Mouse (Mus musculus) gastrocnemius, adult 18-20 months (tissue): ENCODE measurements around the gene Them4. TPM values are rescaled to one million over a fixed set of nuclear protein-coding genes. Genes with fewer than 3 reads are reported as not detected.
"Not testable (repeated sequence)": the region's sequence is repeated elsewhere in the genome, so short reads cannot be mapped to it uniquely, and the experiment has no call there.

Experiments used
- DNase-seq: peaks from one replicate; pipeline ENCODE4 v3.0.0; 2021; ENCODE audit warnings: low spot score
- long read RNA-seq, 2 experiments: library from polyadenylated mRNA; stranded (forward); transcript quantifications; one replicate each; pipeline ENCODE4 v2.0.0; 2021
- total RNA-seq, 2 experiments: library from RNA; stranded (reverse); gene quantifications; 2 replicates each; pipeline ENCODE4 v1.2.3; 2021

Gene Them4
- total RNA-seq = 1 to 10 TPM; 6.7 TPM
- long read RNA-seq, experiment 1, transcript Them4-201 (6 exons, 1,781 nt) = major isoform, 7 of 9 reads
- long read RNA-seq, experiment 1, partial matches to known transcripts = 1 of 9 reads
- long read RNA-seq, experiment 1, other reads (novel, unspliced or antisense) = 0 of 9 reads
- long read RNA-seq, experiment 2, transcript Them4-201 (6 exons, 1,781 nt) = major isoform, 6 of 6 reads
- long read RNA-seq, experiment 2, partial matches to known transcripts = 0 of 6 reads
- long read RNA-seq, experiment 2, other reads (novel, unspliced or antisense) = 0 of 6 reads

DNA sequence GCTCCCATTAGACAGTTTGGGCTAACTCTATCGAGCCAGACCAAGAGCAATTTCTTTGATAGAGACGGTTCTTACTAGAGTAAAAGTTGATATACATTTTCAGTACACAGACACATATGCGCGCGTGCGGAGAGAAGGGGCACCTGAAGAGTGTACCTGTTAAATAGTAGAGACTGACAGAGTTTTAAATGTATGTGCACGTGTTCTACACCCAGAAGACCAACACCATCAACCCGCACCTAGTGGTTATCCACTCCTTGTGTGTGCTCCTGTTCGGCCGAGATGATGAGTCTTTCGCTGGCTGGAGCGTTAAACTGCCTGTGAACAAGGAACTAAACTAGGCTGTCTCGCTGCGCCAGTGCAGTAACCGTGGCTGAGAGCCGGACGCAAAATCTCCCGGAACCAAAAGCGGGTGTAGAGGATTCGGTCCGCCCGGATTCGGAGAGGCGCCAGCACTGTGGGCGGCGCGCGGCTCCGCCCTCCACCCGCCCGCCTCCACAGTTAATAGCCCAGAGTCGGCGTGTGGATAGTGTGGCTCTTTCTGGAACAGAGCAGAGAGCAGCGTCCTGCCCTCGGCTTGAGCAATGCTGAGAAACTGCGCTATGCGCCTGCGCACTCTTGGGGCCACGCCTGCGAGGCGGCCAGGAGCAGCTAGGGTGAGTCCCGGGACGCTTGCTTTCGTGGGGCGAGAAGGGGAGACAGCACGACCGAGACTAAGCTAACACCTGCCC, at the start of gene Them4:
Gene Them4 (plus strand): TSS at position 457 of the 731 bp plus-strand sequence.
- DNase-seq = peak; percentile 96

DNA sequence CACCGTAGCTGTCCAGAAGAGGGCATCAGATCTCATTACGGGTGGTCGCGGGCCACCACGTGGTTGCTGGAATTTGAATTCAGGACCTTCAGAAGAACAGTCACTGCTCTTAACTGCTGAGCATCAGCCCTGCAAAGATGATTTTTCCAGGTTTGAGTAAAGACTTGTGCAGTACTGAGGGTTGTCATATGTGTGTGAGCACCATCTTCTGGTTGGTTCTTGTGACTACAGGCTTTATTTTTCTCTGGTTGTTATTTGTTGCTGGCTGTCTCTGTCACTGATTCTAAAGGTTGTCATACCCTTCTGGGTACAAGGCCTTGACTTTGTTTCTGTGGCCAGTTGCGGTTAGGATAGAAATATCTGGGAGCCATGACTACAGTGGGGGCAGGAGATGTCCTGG, 49.3 kb upstream of the Them4 start:
- DNase-seq = no peak

DNA sequence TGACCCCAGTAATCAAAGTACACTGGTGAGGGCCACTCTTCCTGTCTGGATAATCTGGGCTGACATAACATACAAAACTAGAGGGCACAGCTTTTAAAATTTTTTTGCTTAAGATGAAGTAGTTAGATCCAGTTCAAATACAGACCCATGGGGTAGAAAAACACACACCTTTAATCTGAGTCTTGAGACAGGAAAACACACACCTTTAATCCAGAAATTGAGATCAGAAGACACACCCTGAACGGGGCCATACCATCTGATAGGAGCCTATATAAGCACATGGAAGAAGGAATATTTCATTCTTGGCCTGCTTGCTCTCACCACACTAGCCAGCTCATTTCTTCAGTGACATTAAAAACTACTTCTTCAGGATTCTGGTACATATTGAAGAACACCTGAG, 46.2 kb upstream of the Them4 start, which contains the start of gene Gm4778:
Gene Gm4778 (plus strand): TSS at position 301 of the 400 bp plus-strand sequence.
- not testable (repeated sequence) for DNase-seq

DNA sequence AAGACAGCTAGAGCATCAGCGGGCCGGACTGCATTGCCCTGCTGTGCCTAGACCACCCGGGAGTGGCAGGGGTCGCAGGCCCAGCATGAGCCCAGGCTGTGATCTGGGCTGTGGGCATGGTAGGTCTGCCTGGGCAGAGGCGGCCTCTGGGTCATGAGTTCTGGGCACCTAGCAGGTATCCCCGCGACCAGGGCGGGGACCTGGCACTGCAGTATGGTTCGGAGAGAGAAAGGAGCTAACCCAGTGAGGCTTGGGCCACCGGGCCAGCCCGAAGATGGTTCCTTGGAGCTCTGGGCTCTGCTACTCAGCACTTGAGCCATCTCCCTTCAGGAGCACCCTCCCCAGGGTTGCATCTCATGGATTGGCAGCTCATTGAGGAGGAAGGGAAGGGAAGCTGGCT, 33.9 kb upstream of the Them4 start:
- no peak for DNase-seq

DNA sequence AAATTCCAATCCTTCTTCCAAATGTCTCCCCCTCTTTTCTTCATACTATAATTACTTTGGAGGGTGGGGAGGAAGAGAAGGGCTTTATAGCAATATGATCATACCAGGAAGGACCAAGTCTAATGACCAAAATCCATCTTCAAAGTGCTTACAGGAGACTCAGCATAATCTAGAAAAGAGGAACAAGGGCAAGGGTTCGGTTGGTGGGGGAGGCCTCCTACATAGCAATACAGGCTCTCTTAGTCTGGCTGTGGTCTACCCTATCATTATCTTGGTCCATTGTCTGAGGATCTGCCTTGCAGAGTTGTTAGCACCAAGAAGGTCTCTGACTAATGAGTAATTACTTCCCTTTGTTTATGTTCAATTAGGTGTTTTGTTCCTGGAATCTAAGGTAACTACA, 4.4 kb upstream of the Them4 start:
- DNase-seq = no peak

DNA sequence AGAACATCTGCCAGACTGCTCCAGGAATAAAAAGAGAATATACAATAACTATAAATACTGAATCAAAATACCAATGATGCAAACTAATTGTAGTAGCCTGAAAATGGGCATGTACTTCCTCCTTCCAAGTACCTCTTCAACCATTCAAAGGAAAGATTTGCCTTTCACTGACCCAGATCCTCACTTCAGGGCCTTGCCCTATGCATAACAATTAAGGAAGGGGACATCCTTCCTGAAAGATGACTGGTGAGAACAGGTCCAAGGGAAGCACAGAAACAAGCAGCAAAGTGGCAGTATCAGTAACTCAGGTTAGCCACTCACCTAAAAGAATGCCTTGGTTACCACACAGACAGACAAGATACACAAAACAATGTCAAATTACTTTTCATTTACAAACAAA, 2.9 kb upstream of the Them4 start:
- no peak for DNase-seq

DNA sequence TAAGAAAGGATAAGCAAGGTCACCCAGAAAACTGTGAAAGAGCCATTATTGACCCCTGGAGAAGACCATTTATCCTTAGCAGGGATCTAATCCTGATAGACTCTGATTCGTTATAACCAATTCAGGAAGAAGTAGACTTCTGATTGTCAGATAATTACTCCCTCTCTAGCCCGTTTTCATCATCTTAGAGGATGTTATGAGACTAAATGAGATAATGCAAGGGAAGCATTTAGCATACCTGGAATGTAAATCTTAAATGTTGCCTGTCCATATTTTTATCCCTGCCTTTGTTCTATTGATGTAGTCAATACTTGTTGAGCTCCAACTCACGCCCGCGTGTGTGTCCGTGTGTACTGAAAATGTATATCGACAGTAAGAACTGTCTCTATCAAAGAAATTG, 602 bp downstream of the Them4 start:
- no peak for DNase-seq

DNA sequence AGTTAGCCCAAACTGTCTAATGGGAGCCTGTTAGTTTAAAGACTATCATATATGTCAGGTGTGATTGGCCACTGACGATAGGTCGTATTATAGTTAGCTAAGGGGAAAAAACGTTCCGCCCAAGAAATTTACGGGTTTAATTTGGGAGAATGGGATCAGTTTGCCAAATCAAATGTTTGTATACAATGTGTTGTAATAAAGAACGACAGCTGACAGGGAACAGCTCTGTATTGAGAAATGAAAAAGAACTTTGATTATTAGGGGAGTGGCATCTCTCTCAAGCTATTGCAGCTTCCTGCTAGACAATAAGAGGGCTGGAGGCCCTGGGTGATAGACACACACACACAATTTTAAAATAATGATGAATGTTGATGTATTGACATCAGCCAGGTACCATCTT, 1.0 kb downstream of the Them4 start:
- no peak for DNase-seq

DNA sequence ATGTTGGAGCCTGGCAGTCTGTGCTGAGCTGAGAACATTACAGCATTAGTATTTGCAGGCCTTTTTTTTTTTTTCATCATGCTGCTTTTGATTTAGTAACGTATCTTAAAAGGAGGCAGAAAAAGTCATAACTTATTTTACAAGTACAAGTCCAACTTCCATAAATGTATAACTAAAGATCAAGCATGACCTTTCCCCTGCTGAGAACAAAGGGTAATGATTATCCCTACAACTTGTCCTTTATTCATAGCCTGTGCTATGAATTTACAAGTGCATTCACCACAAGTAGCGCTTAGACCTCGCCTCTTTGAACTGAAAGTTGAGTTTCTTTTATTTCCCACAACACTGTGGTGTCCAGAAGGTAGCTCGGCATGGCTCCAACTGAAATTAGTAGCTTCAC, 1.5 kb downstream of the Them4 start:
- no peak for DNase-seq

DNA sequence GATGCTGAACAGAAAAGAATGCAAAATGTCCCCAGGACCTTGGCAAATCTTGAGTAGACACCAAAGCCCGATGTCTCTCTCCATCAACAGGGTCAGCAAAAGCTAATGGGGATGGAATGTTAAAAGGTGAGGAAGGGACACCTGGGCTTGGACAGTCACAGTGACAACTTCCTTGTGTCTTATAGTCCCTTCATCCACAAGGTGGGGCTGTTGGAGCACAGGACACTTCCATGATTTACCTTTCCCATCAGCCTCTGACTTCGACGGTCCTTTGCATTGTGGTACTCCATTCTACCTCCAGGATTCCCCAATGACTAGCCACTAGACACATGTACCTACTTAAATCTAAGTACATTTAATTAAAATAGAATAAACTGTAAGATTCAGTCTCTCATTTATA, 18.8 kb downstream of the Them4 start:
- no peak for DNase-seq

DNA sequence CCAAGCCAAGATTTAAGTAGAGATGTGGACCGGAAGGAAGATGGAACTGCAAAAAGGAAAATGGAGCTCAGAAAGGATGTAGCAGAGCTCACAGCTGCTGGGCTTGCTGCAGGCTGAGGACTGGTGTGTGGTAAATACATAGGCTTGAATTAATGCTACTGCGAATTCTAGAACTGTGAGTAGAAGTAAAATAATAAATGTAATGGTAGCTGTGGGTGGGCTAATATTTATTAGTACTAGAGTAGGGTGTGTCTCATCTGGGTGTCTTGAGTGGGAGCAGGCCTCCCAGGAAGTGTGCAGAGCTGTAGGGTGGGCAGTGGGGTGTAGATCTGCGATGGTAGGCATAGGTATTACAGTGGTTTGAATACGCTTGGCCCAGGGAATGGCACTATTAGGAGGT, 24.6 kb downstream of the Them4 start:
- no peak for DNase-seq

DNA sequence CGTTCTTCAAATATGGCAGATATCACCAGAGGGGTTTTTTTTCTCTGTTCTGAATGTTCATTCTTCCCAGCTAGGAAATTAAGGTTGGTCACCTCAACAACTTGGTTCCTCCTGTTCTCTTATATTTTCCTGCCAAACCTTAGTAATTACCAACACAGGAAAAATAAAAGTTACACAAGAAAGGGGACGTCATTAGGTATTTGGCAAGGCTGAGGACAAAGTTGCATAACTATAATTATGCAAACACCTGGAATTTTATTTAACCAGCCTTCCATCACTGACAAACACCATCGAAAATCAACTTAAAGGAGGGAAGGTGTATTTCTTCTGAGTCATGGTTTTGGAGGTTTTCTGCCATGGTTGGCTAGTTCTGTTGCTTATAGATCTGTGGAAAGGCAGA, 28.6 kb downstream of the Them4 start:
- DNase-seq = no peak

DNA sequence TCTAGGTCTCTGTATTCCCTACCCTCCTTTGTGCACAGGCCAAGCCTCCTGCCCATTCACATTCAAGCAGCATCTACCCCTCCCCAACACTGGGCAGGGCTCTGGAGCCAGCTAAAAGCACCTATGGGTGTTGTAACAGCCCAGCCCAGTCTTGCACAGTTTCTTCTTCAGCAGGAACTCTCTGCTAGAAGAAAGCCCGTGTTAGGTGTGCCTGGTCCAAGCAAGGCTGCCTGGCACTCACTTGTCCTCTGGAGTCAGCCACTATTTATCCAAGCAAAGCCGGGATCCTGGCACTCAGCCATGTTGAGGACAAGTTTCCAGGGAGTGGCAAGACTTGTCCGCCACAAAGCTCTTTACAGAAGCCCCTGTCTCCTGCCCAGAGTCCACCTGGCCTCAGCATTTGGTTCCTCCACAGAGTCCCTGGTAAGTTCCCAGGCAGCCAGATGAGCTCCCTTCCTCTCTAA, 32.1 kb downstream of the Them4 start, which contains the start of gene Them5:
Gene Them5 (plus strand): TSS at position 141 of the 464 bp plus-strand sequence.
- no peak for DNase-seq

DNA sequence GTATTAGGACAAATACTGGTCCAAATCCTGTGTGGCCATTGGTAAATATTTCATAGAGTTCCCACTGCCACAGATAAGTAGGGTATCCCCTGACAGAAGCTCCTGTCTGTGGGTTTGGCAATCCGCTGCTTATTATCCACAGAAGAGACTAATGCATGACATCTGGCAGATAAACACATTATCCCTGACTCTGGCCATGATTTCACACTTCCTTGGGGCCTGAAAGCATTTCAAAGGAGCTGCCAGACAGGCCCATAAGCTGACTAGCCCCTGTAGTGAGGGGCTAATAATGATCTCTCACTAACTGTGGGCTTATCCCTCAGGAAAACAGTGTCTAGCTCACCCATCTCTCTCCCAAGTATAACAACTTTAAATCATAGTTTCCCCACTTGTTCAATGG, 32.7 kb downstream of the Them4 start:
- DNase-seq = no peak

DNA sequence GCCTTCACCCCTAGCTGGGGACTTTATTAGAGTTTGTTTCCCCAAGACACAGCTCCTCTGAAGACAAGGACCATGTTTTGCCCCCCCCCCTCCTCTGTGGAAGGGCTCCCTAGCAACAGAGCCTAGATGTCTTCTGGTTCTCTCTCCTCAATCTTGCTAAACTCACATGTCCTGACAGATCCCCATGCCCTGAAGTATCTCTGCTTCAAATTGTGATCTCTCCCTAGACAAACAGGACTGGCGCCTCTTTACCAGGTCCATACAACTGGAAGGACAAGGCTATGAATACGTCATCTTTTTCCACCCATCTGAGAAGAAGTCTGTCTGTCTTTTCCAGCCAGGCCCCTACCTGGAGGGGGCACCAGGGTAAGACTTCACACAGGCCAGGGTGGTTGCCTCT, 34.3 kb downstream of the Them4 start:
- DNase-seq = no peak

DNA sequence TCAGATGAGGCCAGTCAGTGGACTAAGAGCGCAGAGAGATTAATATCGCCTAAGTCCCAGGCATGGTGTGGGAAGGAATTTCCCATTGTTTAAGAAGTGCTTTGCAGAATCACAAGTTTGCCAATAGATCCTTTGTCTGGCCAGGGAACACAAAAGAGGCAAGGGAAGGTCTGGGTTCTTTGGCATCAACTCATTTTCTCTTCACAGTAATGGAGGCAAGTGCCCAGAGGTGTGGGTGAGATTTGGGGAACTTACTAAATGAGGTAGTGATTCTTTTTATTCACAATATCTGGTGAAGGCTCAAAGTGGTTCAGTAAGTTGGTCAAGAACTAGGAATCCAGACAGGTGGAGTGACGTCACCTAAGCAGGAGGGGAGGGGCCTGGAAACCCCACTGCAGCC, 35.0 kb downstream of the Them4 start:
- DNase-seq = no peak

DNA sequence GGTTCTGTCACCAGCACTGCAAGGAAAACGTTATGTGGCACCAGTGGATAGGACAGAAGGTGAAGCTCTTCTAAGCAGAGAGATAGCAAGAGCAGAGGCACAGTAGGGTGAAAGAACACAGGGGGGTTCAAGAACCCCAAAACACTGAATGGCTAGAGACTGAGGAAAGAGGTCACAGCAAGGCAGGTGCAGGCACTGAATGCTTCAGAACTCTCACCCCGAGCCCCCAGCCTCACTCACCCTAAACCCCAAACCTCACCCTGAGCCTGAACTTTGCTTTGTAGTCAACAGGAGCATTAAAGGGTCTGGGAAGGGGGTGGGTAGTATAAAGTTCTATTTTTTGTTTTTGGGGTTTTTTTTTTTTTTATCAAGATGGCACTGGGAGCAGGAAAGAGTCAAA, 38.3 kb downstream of the Them4 start:
- no peak for DNase-seq

DNA sequence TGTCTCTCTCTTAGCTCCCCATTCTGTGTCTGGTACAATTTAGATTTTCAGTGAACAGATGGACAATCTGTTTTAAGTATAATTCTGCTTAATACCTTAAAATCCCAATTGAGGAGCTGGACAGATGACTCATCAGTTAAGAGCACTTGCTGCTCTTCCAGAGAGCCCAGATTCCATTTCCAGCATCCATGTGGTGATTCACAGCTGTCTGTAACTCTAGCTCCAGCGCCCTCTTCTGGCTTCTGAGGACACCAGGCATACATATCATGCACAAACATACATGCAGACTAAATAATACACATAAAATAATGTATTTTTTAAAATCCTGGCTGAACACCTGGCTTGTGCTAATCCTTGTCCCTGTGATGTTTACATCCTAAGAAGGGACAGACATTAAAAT, 50.9 kb downstream of the Them4 start:
- DNase-seq = peak; percentile 24

DNA sequence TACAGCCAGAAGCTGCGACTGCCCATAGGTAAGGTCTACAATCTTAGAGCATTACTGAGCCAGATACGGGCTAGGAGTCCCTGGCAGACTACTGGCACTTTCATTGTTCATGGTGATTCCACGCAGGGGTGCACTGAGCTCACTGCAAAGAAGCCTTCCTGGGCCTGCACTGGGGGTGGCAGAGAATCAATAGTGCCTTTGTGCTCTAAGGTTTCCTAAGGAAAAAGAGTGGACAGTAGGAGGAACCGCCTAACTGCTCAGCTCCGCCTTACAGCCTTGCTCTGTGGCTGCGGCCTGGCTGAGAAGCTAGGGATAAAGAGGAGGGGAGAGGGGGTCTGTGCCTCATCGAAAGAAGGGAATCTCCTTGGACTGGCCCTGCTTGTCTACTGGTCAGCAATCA, 52.2 kb downstream of the Them4 start, which contains the start of gene C2cd4d:
Gene C2cd4d (plus strand): TSS at position 301 of the 400 bp plus-strand sequence.
- no peak for DNase-seq

DNA sequence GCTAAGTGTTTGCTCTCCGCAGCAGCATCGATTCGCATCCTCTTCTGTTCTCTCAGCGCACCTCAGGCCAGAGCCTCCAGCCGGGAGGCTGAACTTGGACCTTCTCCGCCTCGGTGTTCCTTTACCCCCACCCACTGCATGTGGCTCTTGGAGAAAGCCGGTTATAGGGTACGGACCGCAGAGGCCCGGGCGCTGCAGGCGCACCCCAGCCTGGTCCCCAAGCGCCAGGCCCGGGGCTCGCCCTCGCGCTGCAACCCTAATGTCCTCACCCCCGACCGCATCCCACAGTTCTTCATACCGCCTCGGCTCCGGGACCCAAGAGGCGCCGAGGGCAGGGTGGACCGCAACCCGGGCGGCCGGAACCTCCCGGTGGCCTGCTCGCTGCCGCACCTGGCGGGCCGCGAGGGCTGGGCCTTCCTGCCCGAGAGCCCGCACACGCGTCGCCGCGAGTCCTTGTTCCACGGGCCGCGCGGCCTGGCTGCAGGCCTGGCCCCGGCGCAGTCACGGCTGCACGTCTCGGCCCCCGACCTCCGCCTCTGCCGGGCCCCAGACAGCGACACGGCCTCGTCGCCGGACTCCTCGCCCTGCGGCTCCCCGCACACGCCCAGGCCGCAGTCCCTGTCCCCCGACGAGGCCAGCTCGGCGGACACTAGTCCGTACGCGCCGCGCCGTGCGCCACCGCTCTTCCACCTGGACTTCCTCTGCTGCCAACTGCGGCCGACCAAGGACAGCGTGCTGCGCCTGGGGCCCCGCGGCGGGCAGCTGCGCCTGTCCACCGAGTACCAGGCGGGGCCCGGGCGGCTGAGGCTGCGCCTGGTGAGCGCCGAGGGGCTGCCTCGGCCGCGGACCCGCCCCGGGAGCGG, 53.6 kb downstream of the Them4 start:
- DNase-seq = peak; percentile 28

DNA sequence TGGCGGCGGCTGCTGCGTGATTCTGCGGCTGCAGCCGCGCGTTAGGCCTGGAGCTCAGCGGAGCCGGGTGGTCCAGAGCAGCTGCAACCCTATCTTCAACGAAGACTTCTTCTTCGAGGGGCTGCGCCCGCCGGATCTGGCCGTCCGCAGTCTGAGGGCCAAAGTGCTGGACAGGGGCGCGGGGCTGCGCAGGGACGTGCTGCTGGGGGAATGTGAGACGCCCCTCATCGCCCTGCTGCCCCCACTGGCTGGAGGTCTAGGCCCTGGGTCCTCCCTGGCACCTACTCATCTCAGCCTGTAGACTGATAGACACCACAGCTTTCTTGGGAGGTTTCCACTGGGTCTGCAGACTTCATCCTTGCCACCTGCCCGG, 54.3 kb downstream of the Them4 start:
- DNase-seq = no peak

DNA sequence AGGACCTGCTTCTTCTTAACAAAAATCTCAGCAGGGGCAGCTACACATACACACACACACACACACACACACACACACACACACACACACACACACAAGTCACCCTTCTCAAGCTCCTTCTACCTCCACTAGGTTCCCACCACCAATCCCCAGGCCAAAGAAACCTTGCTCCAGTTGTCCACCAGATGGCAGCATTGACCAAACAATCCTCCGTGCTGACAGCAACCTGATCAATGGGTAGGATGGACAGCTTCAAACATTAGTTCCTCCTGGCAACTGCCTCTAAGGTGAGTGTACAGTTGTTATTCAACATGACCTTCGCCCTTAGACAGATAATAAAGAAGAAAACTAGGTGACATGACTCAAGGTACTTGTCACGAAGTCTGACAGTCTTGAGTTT, 56.9 kb downstream of the Them4 start:
- DNase-seq = peak; percentile 81
